In the genomic region with DNA sequence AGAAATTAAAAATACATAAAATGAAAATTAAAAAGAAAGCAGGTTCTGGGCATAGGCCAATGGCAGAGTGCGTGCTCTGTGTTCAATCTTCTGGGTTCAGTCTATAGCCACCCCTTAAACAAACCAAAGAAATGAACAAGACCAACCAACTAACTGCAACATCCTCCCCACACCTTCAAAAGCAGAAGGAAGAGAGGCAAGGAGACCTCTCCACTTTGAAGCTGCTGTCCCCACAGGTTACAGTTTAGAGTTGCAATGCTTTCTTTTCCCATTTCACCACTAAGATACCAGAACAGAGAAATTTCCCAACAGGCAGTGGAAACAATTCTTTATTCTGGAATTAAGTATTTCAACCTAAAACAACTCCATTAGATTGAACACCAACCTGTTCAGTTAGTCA, we compare ENCODE assay signal across 31 mouse cellular contexts. TPM values are rescaled to one million over a fixed set of nuclear protein-coding genes. Genes with fewer than 3 reads are reported as not detected.
DNase-seq lines count a peak whose midpoint lies in the region; ATAC-seq and TF ChIP-seq lines count a peak whose summit lies in the region.
"Had no signal": no experiment of that assay in that cellular context is flagged by ENCODE, and none has a peak within 500 bp of the region (broad histone marks: within the 10 kb centered on the region; RNA-seq: fewer than 3 reads in every experiment).

No protein-coding gene starts in this region.

- no peak for DNase-seq in liver, postnatal 0 days
- DNase-seq in liver, embryonic 11.5 days (ENCODE audit: low spot score) = no peak
- DNase-seq in layer of hippocampus, adult 9-10 months (ENCODE audit: low spot score) = no peak
- DNase-seq in gastrocnemius, adult 18-20 months (ENCODE audit: low spot score) = no peak
- DNase-seq in yolk sac, embryonic 10.5 days (ENCODE audit: low spot score) = no peak
- DNase-seq: adrenal gland, adult 8-10 months; adrenal gland, postnatal 14 days; adrenal gland, postnatal 36 days; B cell, adult 2 months; cerebellum, adult 11 months; cerebellum, adult 18-20 months; cerebellum, adult 8-10 months; cerebellum, adult 9-11 months; cerebellum, postnatal 14 days; cerebellum, postnatal 36 days; embryo, embryonic 11 days had no signal

- H3K27ac ChIP-seq in liver, postnatal 0 days (ENCODE audit: low read depth) = 0 out of 2 replicates have a peak overlapping the region, but pooled peaks have one; percentile 45
- no peak overlapping the region for H3K27ac ChIP-seq in liver, embryonic 11.5 days (ENCODE audit: low read depth, low read length)
- H3K27ac ChIP-seq in bone marrow, adult 2 months (ENCODE audit: control insufficient read depth, insufficient read depth, low read depth, low read length, poor library complexity) = peak overlapping the region; percentile 57; the same call in 1 of the 2 replicates
- H3K27ac ChIP-seq: embryonic facial prominence, embryonic 13.5 days; embryonic facial prominence, embryonic 15.5 days; forebrain, embryonic 10.5 days; forebrain, embryonic 12.5 days had no signal

- H3K4me3 ChIP-seq in liver, postnatal 0 days (ENCODE audit: low read depth, low read length) = no peak overlapping the region
- H3K4me3 ChIP-seq in liver, embryonic 11.5 days (ENCODE audit: low read depth, low read length) = no peak overlapping the region
- no peak overlapping the region for H3K4me3 ChIP-seq in bone marrow, adult 2 months (replicated peaks; ENCODE audit: control insufficient read depth, low read depth, low read length)
- H3K4me3 ChIP-seq: embryonic facial prominence, embryonic 13.5 days; embryonic facial prominence, embryonic 15.5 days; erythroblast, embryonic 14.5 days; forebrain, embryonic 10.5 days; forebrain, embryonic 12.5 days had no signal

- no peaks in the 10 kb centered on the region for H3K9me3 ChIP-seq in liver, postnatal 0 days (ENCODE audit: low read length)
- H3K9me3 ChIP-seq in liver, embryonic 11.5 days (ENCODE audit: control insufficient read depth, low read length) = no peaks in the 10 kb centered on the region
- H3K9me3 ChIP-seq: embryonic facial prominence, embryonic 13.5 days; embryonic facial prominence, embryonic 15.5 days; forebrain, embryonic 10.5 days; forebrain, embryonic 12.5 days; G1E had no signal

- H3K9ac ChIP-seq in liver, postnatal 0 days (replicated peaks) = no peak overlapping the region
- no peak overlapping the region for H3K9ac ChIP-seq in liver, embryonic 11.5 days (ENCODE audit: low read depth, low read length)
- H3K9ac ChIP-seq: embryonic facial prominence, embryonic 13.5 days; embryonic facial prominence, embryonic 15.5 days; forebrain, embryonic 12.5 days had no signal

- no peak for TF ChIP-seq POLR2A in bone marrow, adult 2 months (IDR thresholded peaks at IDR 0.05; ENCODE audit: borderline replicate concordance, control insufficient read depth, low read depth, low read length)

- peak; percentile 38; the same call in 1 of the 2 replicates for ATAC-seq in liver, postnatal 0 days
- no peak for ATAC-seq in liver, embryonic 11.5 days (replicated peaks; ENCODE audit: low FRiP score)
- peak; percentile 47 to 64; a peak in 1 of 4 replicates for ATAC-seq in hematopoietic stem cell, adult 5-6 weeks (replicated peaks in 1 of 2; ENCODE audit: insufficient read depth in 1 of 2, low FRiP score in 2 of 2, low TSS enrichment in 1 of 2, low read depth in 1 of 2, poor library complexity in 2 of 2, severe bottlenecking in 2 of 2)
- peak; percentile 64 for ATAC-seq in megakaryocyte progenitor cell, adult 5-6 weeks (replicated peaks; ENCODE audit: poor library complexity)
- ATAC-seq: activated CD4-positive, CD25-positive, alpha-beta regulatory T cell, adult 4 months; CD4-positive, CD25-positive, alpha-beta regulatory T cell, adult 4 months; forebrain, embryonic 14.5 days; forebrain, embryonic 16.5 days; Patski had no signal

- H3K27me3 ChIP-seq in liver, postnatal 0 days (ENCODE audit: insufficient read depth, low read length) = no peaks in the 10 kb centered on the region
- no peaks in the 10 kb centered on the region for H3K27me3 ChIP-seq in liver, embryonic 11.5 days (replicated peaks; ENCODE audit: control insufficient read depth, insufficient read depth, low read length)
- H3K27me3 ChIP-seq: CH12.LX; embryonic facial prominence, embryonic 13.5 days; embryonic facial prominence, embryonic 15.5 days; forebrain, embryonic 12.5 days had no signal

- no peak for TF ChIP-seq EP300 in liver, postnatal 0 days (IDR thresholded peaks at IDR 0.05; ENCODE audit: low read depth)

- no peaks in the 10 kb centered on the region for H3K36me3 ChIP-seq in liver, postnatal 0 days (replicated peaks; ENCODE audit: insufficient read depth, low read length)
- no peaks in the 10 kb centered on the region for H3K36me3 ChIP-seq in liver, embryonic 11.5 days (ENCODE audit: control insufficient read depth, insufficient read depth, low read length)
- H3K36me3 ChIP-seq: embryonic facial prominence, embryonic 13.5 days; embryonic facial prominence, embryonic 15.5 days; forebrain, embryonic 10.5 days; forebrain, embryonic 12.5 days; G1E had no signal

- 68% methylated on average over 1 of the region's 1 CpGs for WGBS in liver, postnatal 0 days (ENCODE audit: insufficient replicate concordance)
- WGBS in liver, embryonic 11.5 days = 86% methylated on average over 1 of the region's 1 CpGs
- 45% methylated on average over 1 of the region's 1 CpGs for WGBS in bone marrow, adult 2 months

- TF ChIP-seq CTCF in liver, postnatal 0 days (IDR thresholded peaks at IDR 0.05; ENCODE audit: low read depth) = no peak
- TF ChIP-seq CTCF in bone marrow, adult 2 months (IDR thresholded peaks at IDR 0.05; ENCODE audit: control insufficient read depth, insufficient read depth, low read length) = no peak

- H3K4me2 ChIP-seq in liver, postnatal 0 days (ENCODE audit: low read depth, low read length) = no peak overlapping the region
- no peak overlapping the region for H3K4me2 ChIP-seq in liver, embryonic 11.5 days
- H3K4me2 ChIP-seq: embryonic facial prominence, embryonic 13.5 days; embryonic facial prominence, embryonic 15.5 days; forebrain, embryonic 12.5 days had no signal

- H3K4me1 ChIP-seq in liver, postnatal 0 days (ENCODE audit: insufficient read depth) = no peaks in the 10 kb centered on the region
- no peaks in the 10 kb centered on the region for H3K4me1 ChIP-seq in liver, embryonic 11.5 days (replicated peaks; ENCODE audit: control insufficient read depth, insufficient read depth, low read length)
- no peaks in the 10 kb centered on the region; the same call in 1 of the 2 replicates for H3K4me1 ChIP-seq in bone marrow, adult 2 months (ENCODE audit: control insufficient read depth, insufficient read depth, low read length)
- H3K4me1 ChIP-seq: embryonic facial prominence, embryonic 13.5 days; embryonic facial prominence, embryonic 15.5 days; forebrain, embryonic 10.5 days; forebrain, embryonic 12.5 days had no signal

RNA-seq across cellular contexts. Expression of a gene that starts 48.9 kb away (rescaled TPM):
- 28.0 and 30.6 TPM in 2 replicates for polyA plus RNA-seq in liver, postnatal 0 days (2015; fragmentation: Nextera tagmentation; extraction: Ambion mirVana)
- 24.5 and 25.5 TPM in 2 replicates for polyA plus RNA-seq in liver, embryonic 11.5 days (2014; fragmentation: Nextera tagmentation; extraction: Ambion mirVana)
- polyA plus RNA-seq in bone marrow, adult 2 months (2011; ENCODE audit: insufficient read depth, insufficient read length, low replicate concordance, missing spikeins) = 16.6 and 19.8 TPM in 2 replicates
- total RNA-seq in hematopoietic stem cell, adult 5-6 weeks (2017) = 26.8 and 40.8 TPM in 2 replicates
- 199 and 209 TPM in 2 replicates for total RNA-seq in megakaryocyte progenitor cell, adult 5-6 weeks (2015)
- total RNA-seq in megakaryocyte progenitor cell, adult 5-6 weeks (2017) = 131 and 133 TPM in 2 replicates
- 1 to 10 TPM; 4.8 to 5.4 TPM for total RNA-seq in gastrocnemius, adult 18-20 months (2021)
- total RNA-seq: G1E had no signal
- polyA plus RNA-seq: G1E had no signal
